Mouse (Mus musculus): ENCODE measurements around the gene Rbm4.
"Not testable (repeated sequence)": the region's sequence is repeated elsewhere in the genome, so short reads cannot be mapped to it uniquely, and the experiment has no call there.

The Rbm4 gene

GRCm38 (mm10) chr19:4795929-4796328 is 2.2 kb upstream of the Rbm4 start:
- DNase-seq = no peak

GRCm38 (mm10) chr19:4793281-4793830 is 345 bp downstream of the Rbm4 start:
- DNase-seq = no peak

- DNase-seq = no peak
Measured at GRCm38 (mm10) chr19:4786313-4786712, 7.4 kb downstream of the Rbm4 start.

- DNase-seq = no peak
Measured at GRCm38 (mm10) chr19:4785206-4785605, 8.5 kb downstream of the Rbm4 start.

- no peak for DNase-seq
Measured at GRCm38 (mm10) chr19:4782891-4783290, 10.8 kb downstream of the Rbm4 start.

GRCm38 (mm10) chr19:4772785-4773184 is 20.9 kb downstream of the Rbm4 start:
- DNase-seq = no peak

- DNase-seq = no peak
Measured at GRCm38 (mm10) chr19:4767507-4768148, 26.1 kb downstream of the Rbm4 start.

GRCm38 (mm10) chr19:4762876-4763275 is 30.8 kb downstream of the Rbm4 start:
- DNase-seq = no peak

GRCm38 (mm10) chr19:4760544-4760943 is 33.2 kb downstream of the Rbm4 start:
- not testable (repeated sequence) for DNase-seq

GRCm38 (mm10) chr19:4756921-4757320 is 36.8 kb downstream of the Rbm4 start:
- DNase-seq = no peak

- peak; percentile 97 for DNase-seq
Measured at GRCm38 (mm10) chr19:4756193-4756911, 37.3 kb downstream of the Rbm4 start, which contains the start of gene Rbm4b. Gene Rbm4b, plus strand, starts transcription at chr19:4756497.

GRCm38 (mm10) chr19:4755565-4756192 is 38.0 kb downstream of the Rbm4 start:
- DNase-seq = peak; percentile 84

- DNase-seq = no peak
Measured at GRCm38 (mm10) chr19:4749975-4750374, 43.7 kb downstream of the Rbm4 start.

- DNase-seq = no peak
Measured at GRCm38 (mm10) chr19:4748493-4748892, 45.2 kb downstream of the Rbm4 start.

GRCm38 (mm10) chr19:4747631-4748312 is 45.9 kb downstream of the Rbm4 start:
- DNase-seq = no peak

- peak; percentile 15 for DNase-seq
Measured at GRCm38 (mm10) chr19:4746611-4747010, 47.1 kb downstream of the Rbm4 start.

GRCm38 (mm10) chr19:4745681-4746080 is 48.0 kb downstream of the Rbm4 start:
- peak; percentile 7 for DNase-seq

GRCm38 (mm10) chr19:4745057-4745456 is 48.6 kb downstream of the Rbm4 start:
- peak; percentile 14 for DNase-seq

- DNase-seq = peak; percentile 3
Measured at GRCm38 (mm10) chr19:4744026-4744425, 49.7 kb downstream of the Rbm4 start.

GRCm38 (mm10) chr19:4743524-4743923 is 50.2 kb downstream of the Rbm4 start:
- no peak for DNase-seq

GRCm38 (mm10) chr19:4742229-4742628 is 51.5 kb downstream of the Rbm4 start:
- no peak for DNase-seq

GRCm38 (mm10) chr19:4741482-4741881 is 52.2 kb downstream of the Rbm4 start:
- no peak for DNase-seq

- DNase-seq = no peak
Measured at GRCm38 (mm10) chr19:4739762-4740161, 53.9 kb downstream of the Rbm4 start.
